Mouse (Mus musculus) liver, embryonic 14.5 days (tissue): ENCODE results near the gene Bcas3. TPM values are rescaled to one million over a fixed set of nuclear protein-coding genes. Genes with fewer than 3 reads are reported as not detected.

ENCODE experiments used
- ATAC-seq: fragments of 200-750 bp; cut with Nextera tagmentation; 2 replicates; pipeline ENCODE4 v1.8.0; 2017; ENCODE audit warnings: moderate number of reproducible peaks, mild to moderate bottlenecking, moderate library complexity; ENCODE audit not compliant: insufficient read depth
- DNase-seq, 3 experiments: peaks; one replicate each; pipeline ENCODE4 v3.0.0-alpha.2; 2012 to 2013; ENCODE audit warnings: low read depth in 3 of 3, low spot score in 3 of 3
- H3K27ac ChIP-seq: fragments of 300-500 bp; sonication (generic); 2 replicates; pipeline ENCODE4 v1.5.1; 2014; ENCODE audit warnings: moderate library complexity, mild to moderate bottlenecking, control low read depth, inconsistent platforms
- H3K27me3 ChIP-seq: fragments of 300-500 bp; sonication (generic); 2 replicates; pipeline ENCODE4 v1.6.1; 2014; ENCODE audit warnings: mild to moderate bottlenecking, low read length, moderate library complexity; ENCODE audit not compliant: control insufficient read depth, insufficient read depth
- H3K36me3 ChIP-seq: fragments of 300-500 bp; sonication (generic); replicated peaks from 2 replicates; pipeline ENCODE4 v1.6.1; 2014; ENCODE audit warnings: low read depth; ENCODE audit not compliant: control insufficient read depth, insufficient read depth
- H3K4me1 ChIP-seq, 2 experiments: fragments of 200-500 bp in 1 of 2; fragments of 300-500 bp in 1 of 2; sonication (generic) in 1 of 2; replicated peaks; 2 replicates each; pipeline ENCODE4 v1.6.1; 2012 to 2014; ENCODE audit warnings: antibody characterized with exemption in 1 of 2, inconsistent platforms in 1 of 2, low read length in 1 of 2; ENCODE audit not compliant: control insufficient read depth in 2 of 2, insufficient read depth in 2 of 2
- H3K4me2 ChIP-seq: fragments of 300-500 bp; sonication (generic); 2 replicates; pipeline ENCODE4 v1.6.1; 2014; ENCODE audit warnings: low read depth, mild to moderate bottlenecking, control low read depth, moderate library complexity
- H3K4me3 ChIP-seq, 2 experiments: fragments of 200-500 bp in 1 of 2; fragments of 300-500 bp in 1 of 2; sonication (generic) in 1 of 2; 2 replicates each; pipeline ENCODE4 v1.5.1; 2012 to 2014; ENCODE audit warnings: low read depth in 2 of 2, low read length in 2 of 2, mild to moderate bottlenecking in 2 of 2, control low read depth in 1 of 2, inconsistent platforms in 1 of 2, moderate library complexity in 1 of 2; ENCODE audit not compliant: insufficient read depth in 1 of 2
- H3K9ac ChIP-seq: fragments of 300-500 bp; sonication (generic); replicated peaks from 2 replicates; pipeline ENCODE4 v1.6.1; 2014; ENCODE audit warnings: mild to moderate bottlenecking, control low read depth, moderate library complexity
- H3K9me3 ChIP-seq: fragments of 300-500 bp; sonication (generic); 2 replicates; pipeline ENCODE4 v1.6.1; 2016; ENCODE audit warnings: low read length, mixed read lengths; ENCODE audit not compliant: control insufficient read depth
- CTCF ChIP-seq: IDR thresholded peaks from 2 replicates; pipeline ENCODE4 v1.5.1; 2016; ENCODE audit warnings: antibody characterized with exemption, low read depth, control low read depth
- EP300 ChIP-seq: IDR thresholded peaks from 2 replicates; pipeline ENCODE4 v1.6.1; 2016; ENCODE audit warnings: antibody characterized with exemption, low read depth
- WGBS: fragments of 180-500 bp; shearing (Covaris S2); extraction: QIAGEN DNeasy Blood & Tissue Kit; methylation state at CpG from one replicate; pipeline ENCODE4 v1.1.7; 2014; ENCODE audit not compliant: insufficient replicate concordance; 5-methylcytosine and 5-hydroxymethylcytosine counted together
- polyA plus RNA-seq, 2 experiments: library from polyadenylated mRNA; depleted of rRNA in 1 of 2; stranded (reverse) in 1 of 2; unstranded in 1 of 2; fragments of >200 nt; fragmentation: Nextera tagmentation in 1 of 2; extraction: Ambion mirVana in 1 of 2; gene quantifications; 2 replicates each; pipeline versions ENCODE4 v1.2.1 to v1.2.3; 2012 to 2014

The Bcas3 gene
- polyA plus RNA-seq, 2 experiments, result 6.9 to 17.5 TPM

- H3K27me3 ChIP-seq, result no peaks in the 10 kb centered on the region
- H3K4me1 ChIP-seq, result no peaks in the 10 kb centered on the region
- no peak for ATAC-seq
- H3K4me2 ChIP-seq, result no peak overlapping the region
- TF ChIP-seq EP300, result no peak
- no peak for TF ChIP-seq CTCF
- H3K27ac ChIP-seq, result no peak overlapping the region
- no peaks in the 10 kb centered on the region for H3K9me3 ChIP-seq
- H3K9ac ChIP-seq, result no peak overlapping the region
- no peak overlapping the region for H3K4me3 ChIP-seq
- no peaks in the 10 kb centered on the region for H3K36me3 ChIP-seq
- no peak for DNase-seq
Measured at GRCm38 (mm10) chr11:85599251-85599650, 246.3 kb downstream of the Bcas3 start.

DNA sequence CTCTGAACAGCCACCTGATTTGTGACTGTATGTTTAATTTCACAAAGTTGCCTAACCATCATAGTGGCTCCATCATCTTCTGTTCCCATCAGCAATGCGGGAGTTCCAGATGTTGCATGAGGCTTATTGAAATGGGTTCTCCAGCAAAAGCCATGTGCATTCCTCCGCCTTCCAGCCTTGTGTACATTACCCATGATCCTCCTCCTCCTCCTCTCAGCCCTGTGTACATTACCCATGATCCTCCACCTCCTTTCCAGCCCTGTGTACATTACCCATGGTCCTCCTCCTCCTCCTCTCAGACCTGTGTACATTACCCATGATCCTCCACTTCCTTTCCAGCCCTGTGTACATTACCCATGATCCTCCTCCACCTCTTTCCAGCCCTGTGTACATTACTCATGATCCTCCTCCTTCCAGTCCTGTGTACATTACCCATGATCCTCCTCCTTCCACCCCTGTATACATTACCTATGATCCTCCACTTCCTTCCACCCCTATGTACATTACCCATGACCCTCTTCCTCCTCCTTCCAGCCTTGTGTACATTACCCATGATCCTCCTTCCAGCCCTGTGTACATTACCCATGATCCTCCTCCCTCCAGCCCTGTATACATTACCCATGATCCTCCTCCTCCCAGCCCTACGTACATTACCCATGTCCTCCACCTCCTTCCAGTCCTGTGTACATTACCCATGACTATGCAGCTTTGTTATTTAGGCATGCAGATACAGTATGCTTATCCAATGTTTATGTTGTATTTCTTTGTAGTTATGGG lies 250.8 kb downstream of the Bcas3 start:
- TF ChIP-seq EP300 (no peak), CTCF (no peak)
- no peak for ATAC-seq
- H3K4me3 ChIP-seq, result no peak overlapping the region

GRCm38 (mm10) chr11:85609303-85609940 lies 256.5 kb downstream of the Bcas3 start:
- WGBS, result 69% methylated on average over 5 of the region's 5 CpGs

More for the DNA sequence above, 250.8 kb downstream of the Bcas3 start:
- Histone ChIP-seq H3K4me1 (no peaks in the 10 kb centered on the region), H3K9ac (no peak overlapping the region), H3K9me3 (no peaks in the 10 kb centered on the region), H3K27me3 (no peaks in the 10 kb centered on the region), H3K27ac (no peak overlapping the region), H3K36me3 (no peaks in the 10 kb centered on the region), H3K4me2 (no peak overlapping the region)
- no peak for DNase-seq
- WGBS, result 79% methylated on average over 3 of the region's 3 CpGs

DNA sequence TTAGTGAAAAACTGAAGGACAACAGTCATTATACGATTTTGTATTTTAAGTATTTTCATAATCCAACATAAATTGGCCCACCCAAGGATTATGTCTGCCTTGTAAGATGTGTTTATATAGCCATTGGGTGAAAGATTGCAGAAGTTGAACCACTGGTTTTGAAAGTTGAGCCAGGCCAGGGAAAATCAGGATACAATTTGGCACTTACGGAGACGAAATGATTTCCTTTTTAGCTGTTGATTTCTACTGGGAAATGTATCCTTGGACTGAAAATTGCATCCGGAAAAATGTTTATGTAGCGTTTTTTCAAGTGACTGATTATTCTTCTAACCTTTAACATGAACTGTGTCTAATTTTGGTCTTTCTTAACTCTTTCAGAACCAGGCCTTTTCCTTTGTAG lies 260.1 kb downstream of the Bcas3 start:
- Histone ChIP-seq H3K27ac (no peak overlapping the region), H3K9ac (no peak overlapping the region), H3K4me2 (no peak overlapping the region), H3K4me3 (no peak overlapping the region), H3K4me1 (peaks cover 0 to 5% of the 10 kb centered on the region in 2 experiments; a peak in 2 of 4 replicates), H3K9me3 (no peaks in the 10 kb centered on the region), H3K27me3 (no peaks in the 10 kb centered on the region), H3K36me3 (no peaks in the 10 kb centered on the region)
- no peak for TF ChIP-seq EP300
- TF ChIP-seq CTCF, result no peak
- WGBS, result 68% methylated on average over 5 of the region's 5 CpGs
- ATAC-seq, result no peak
- no peak for DNase-seq

More at GRCm38 (mm10) chr11:85609303-85609940, 256.5 kb downstream of the Bcas3 start:
- Histone ChIP-seq H3K4me2 (no peak overlapping the region), H3K9me3 (no peaks in the 10 kb centered on the region), H3K9ac (no peak overlapping the region), H3K4me3 (no peak overlapping the region), H3K27me3 (no peaks in the 10 kb centered on the region), H3K27ac (no peak overlapping the region), H3K36me3 (no peaks in the 10 kb centered on the region), H3K4me1 (peaks cover 0 to 3% of the 10 kb centered on the region in 2 experiments; a peak in 1 of 4 replicates)
- DNase-seq (no peak), ATAC-seq (no peak)
- TF ChIP-seq EP300, result no peak
- TF ChIP-seq CTCF, result no peak

DNA sequence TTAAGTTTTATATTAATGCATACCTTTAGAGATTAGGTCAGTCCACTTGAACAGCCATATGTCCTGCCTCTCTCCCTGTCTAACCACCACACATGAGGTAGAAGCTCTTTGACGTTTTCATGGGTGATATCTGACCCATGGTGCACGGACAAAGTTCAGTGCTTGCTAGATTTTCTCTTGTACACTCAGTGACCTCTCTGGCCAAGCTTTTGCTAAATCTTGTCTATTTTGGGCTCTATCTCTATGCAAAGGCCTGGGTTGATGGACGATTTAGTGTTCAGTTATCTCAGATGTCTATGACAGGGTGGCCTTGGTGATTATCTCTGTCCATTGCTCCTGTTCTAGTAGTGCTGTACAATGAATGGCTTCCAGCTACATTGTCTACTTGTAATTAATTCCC lies 260.6 kb downstream of the Bcas3 start:
- peaks cover 0 to 5% of the 10 kb centered on the region in 2 experiments; a peak in 2 of 4 replicates for H3K4me1 ChIP-seq
- H3K9ac ChIP-seq, result no peak overlapping the region
- DNase-seq, result no peak
- no peaks in the 10 kb centered on the region for H3K27me3 ChIP-seq
- no peak overlapping the region for H3K27ac ChIP-seq
- TF ChIP-seq EP300 (no peak), CTCF (no peak)
- no peak overlapping the region for H3K4me3 ChIP-seq
- H3K36me3 ChIP-seq, result no peaks in the 10 kb centered on the region
- ATAC-seq, result no peak
- H3K4me2 ChIP-seq, result no peak overlapping the region
- H3K9me3 ChIP-seq, result no peaks in the 10 kb centered on the region
- 50% methylated on average over 3 of the region's 3 CpGs for WGBS
